Mouse (Mus musculus): ENCODE measurements at regions not wholly inside any gene's neighbourhood (a gene's known extent, or its start where the extent isn't known, plus 50 kb on each side); places are given as distances from the start of the nearest gene placed in this dataset.

- TF ChIP-seq SRF (IDR thresholded peaks at IDR 0.05; ENCODE audit: control insufficient read depth, insufficient read length, low read depth) (no peak), POLR2A (IDR thresholded peaks at IDR 0.05; ENCODE audit: insufficient read length, low read depth) (no peak), POLR2AphosphoS2 (IDR thresholded peaks at IDR 0.05; ENCODE audit: insufficient read length, low read depth) (no peak), E2F4 (IDR thresholded peaks at IDR 0.05; ENCODE audit: insufficient read depth) (no peak), MAX (IDR thresholded peaks at IDR 0.05; ENCODE audit: low read depth) (no peak), MYOG (IDR thresholded peaks at IDR 0.05; ENCODE audit: control insufficient read depth in 1 of 3, insufficient read depth in 1 of 3, insufficient read length in 2 of 3, low read depth in 2 of 3) (no peak), CEBPB (IDR thresholded peaks at IDR 0.05; ENCODE audit: insufficient read depth, poor library complexity, severe bottlenecking) (no peak), TCF12 (IDR thresholded peaks at IDR 0.05; ENCODE audit: insufficient read depth, poor library complexity, severe bottlenecking) (no peak), MYOD1 (IDR thresholded peaks at IDR 0.05; ENCODE audit: control insufficient read depth in 1 of 3, insufficient read length in 2 of 3, low read depth in 2 of 3) (no peak), TCF3 (IDR thresholded peaks at IDR 0.05; ENCODE audit: insufficient read length, low read depth) (no peak), USF1 (IDR thresholded peaks at IDR 0.05; ENCODE audit: low read depth) (no peak)
Observed at GRCm38 (mm10) chr11:20452901-20453300, 90.2 kb upstream of the Sertad2 start.

All from myocyte (in vitro differentiated cells).